Mouse (Mus musculus) cerebellum, postnatal 10 days (tissue): ENCODE results near the gene Adam34.
A peak's percentile ranks its signal among the peaks of the same experiment; 100 is the strongest.
"Not testable (repeated sequence)": the region's sequence is repeated elsewhere in the genome, so short reads cannot be mapped to it uniquely, and the experiment has no call there.

Experiments used
- DNase-seq, 2 experiments: peaks; one replicate each; pipeline ENCODE4 v3.0.0; 2021; ENCODE audit warnings: mixed read lengths in 2 of 2

Gene Adam34

GRCm38 (mm10) chr8:43709949-43710348 lies at the start of gene Adam34:
TSS of gene Adam34 (minus strand) at chr8:43710049.
- no peak for DNase-seq

- DNase-seq = no peak
These were observed 82.7 kb downstream of the Adam34 start, which contains the start of gene Gm5346 for GRCm38 (mm10) chr8:43627176-43627575. TSS of gene Gm5346 (minus strand) at chr8:43627276.

- DNase-seq = peak in 1 of 2 experiments; percentile 0
These were observed 93.8 kb downstream of the Adam34 start for GRCm38 (mm10) chr8:43616046-43616445.

- DNase-seq = not testable (repeated sequence)
These were observed 106.2 kb downstream of the Adam34 start for GRCm38 (mm10) chr8:43603657-43604056.

- not testable (repeated sequence) for DNase-seq
These were observed 106.7 kb downstream of the Adam34 start for GRCm38 (mm10) chr8:43603166-43603565.
